Mouse (Mus musculus) CH12.LX (cell line): ENCODE measurements at regions not wholly inside any gene's neighbourhood (a gene's known extent, or its start where the extent isn't known, plus 50 kb on each side); places are given as distances from the start of the nearest gene placed in this dataset.

Experiments
- CTCF ChIP-seq, 2 experiments: IDR thresholded peaks in 1 of 2; conservative IDR thresholded peaks in 1 of 2; 2 replicates each; pipeline ENCODE4 v1.5.1; 2011 to 2012; ENCODE audit warnings: low read depth in 2 of 2, low read length in 2 of 2, improper control_type of control experiment in 1 of 2, inconsistent platforms in 1 of 2, mild to moderate bottlenecking in 1 of 2, moderate library complexity in 1 of 2
- EP300 ChIP-seq: IDR thresholded peaks from 2 replicates; pipeline ENCODE4 v1.6.1; 2011; ENCODE audit warnings: low read length, improper control_type of control experiment
- HCFC1 ChIP-seq: IDR thresholded peaks from 2 replicates; pipeline ENCODE4 v1.6.1; 2012; ENCODE audit warnings: low read depth, mild to moderate bottlenecking, inconsistent platforms, low read length, improper control_type of control experiment
- JUND ChIP-seq: conservative IDR thresholded peaks from 2 replicates; pipeline ENCODE4 v1.6.1; 2011; ENCODE audit warnings: low read depth, low read length, improper control_type of control experiment
- MAX ChIP-seq: IDR thresholded peaks from 2 replicates; pipeline ENCODE4 v1.6.1; 2011; ENCODE audit warnings: low read length, improper control_type of control experiment
- MAZ ChIP-seq: IDR thresholded peaks from 2 replicates; pipeline ENCODE4 v1.6.1; 2012; ENCODE audit warnings: low read depth, mild to moderate bottlenecking, inconsistent platforms, low read length, improper control_type of control experiment, moderate library complexity
- MXI1 ChIP-seq: IDR thresholded peaks from 2 replicates; pipeline ENCODE4 v1.6.1; 2011; ENCODE audit warnings: mild to moderate bottlenecking, low read depth, low read length, improper control_type of control experiment
- POLR2A ChIP-seq: IDR thresholded peaks from 2 replicates; pipeline ENCODE4 v1.6.1; 2011; ENCODE audit warnings: low read depth, mild to moderate bottlenecking, improper control_type of control experiment, low read length
- RCOR1 ChIP-seq: conservative IDR thresholded peaks from 2 replicates; pipeline ENCODE4 v1.6.1; 2012; ENCODE audit warnings: low read depth, mild to moderate bottlenecking, inconsistent platforms, low read length, improper control_type of control experiment
- USF1 ChIP-seq: IDR thresholded peaks from 2 replicates; pipeline ENCODE4 v1.6.1; 2014; ENCODE audit warnings: low read depth, mild to moderate bottlenecking, inconsistent platforms, low read length, improper control_type of control experiment

DNA sequence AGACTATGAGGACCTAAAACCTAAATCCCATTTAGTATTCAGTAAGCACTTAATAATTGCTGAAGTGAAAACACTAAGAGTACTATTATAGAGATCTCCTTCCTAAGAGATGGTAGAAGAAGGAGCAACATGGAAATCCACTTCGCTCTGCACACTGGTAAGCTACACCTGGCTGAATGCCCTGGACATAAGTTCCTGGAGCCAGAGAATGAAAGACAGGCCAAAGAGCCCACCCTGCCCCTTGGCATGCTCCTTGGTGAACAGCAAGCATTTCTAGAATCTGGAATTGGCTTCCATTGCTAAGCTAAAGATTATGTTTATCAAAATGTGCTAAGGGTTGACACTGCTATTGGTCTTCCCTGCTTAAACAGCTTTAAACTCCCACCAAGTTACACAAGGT is 137.3 kb downstream of the 1190002N15Rik start:
- TF ChIP-seq JUND, result no peak
- TF ChIP-seq EP300, result no peak
- no peak for TF ChIP-seq MAX
- TF ChIP-seq HCFC1, result no peak
- TF ChIP-seq CTCF (conservative IDR thresholded peaks at IDR 0.05 in 1 of 2, IDR thresholded peaks at IDR 0.05 in 1 of 2; ENCODE audit: low read depth in 2 of 2, low read length in 2 of 2), result no peak
- no peak for TF ChIP-seq MXI1
- no peak for TF ChIP-seq USF1
- TF ChIP-seq POLR2A, result no peak
- no peak for TF ChIP-seq MAZ
- TF ChIP-seq RCOR1, result no peak
